Mouse (Mus musculus) heart, embryonic 12.5 days (tissue): ENCODE data around the gene Bcl9. TPM values are rescaled to one million over a fixed set of nuclear protein-coding genes. Genes with fewer than 3 reads are reported as not detected.
A peak's percentile ranks its signal among the peaks of the same experiment; 100 is the strongest.

Experiments
- ATAC-seq: fragments of 200-750 bp; cut with Nextera tagmentation; 2 replicates; pipeline ENCODE4 v1.8.0; 2017; ENCODE audit warnings: moderate TSS enrichment, moderate library complexity; ENCODE audit not compliant: insufficient number of reproducible peaks, low FRiP score
- H3K27ac ChIP-seq: fragments of 300-500 bp; sonication (generic); 2 replicates; pipeline ENCODE4 v1.5.1; 2016; ENCODE audit warnings: mild to moderate bottlenecking, moderate library complexity; ENCODE audit not compliant: poor library complexity, severe bottlenecking
- H3K27me3 ChIP-seq: fragments of 300-500 bp; sonication (generic); replicated peaks from 2 replicates; pipeline ENCODE4 v1.6.1; 2016; ENCODE audit warnings: mild to moderate bottlenecking, moderate library complexity
- H3K36me3 ChIP-seq: fragments of 300-500 bp; sonication (generic); 2 replicates; pipeline ENCODE4 v1.6.1; 2016; ENCODE audit warnings: mild to moderate bottlenecking, moderate library complexity
- H3K4me1 ChIP-seq: fragments of 300-500 bp; sonication (generic); replicated peaks from 2 replicates; pipeline ENCODE4 v1.6.1; 2016; ENCODE audit warnings: mild to moderate bottlenecking
- H3K4me2 ChIP-seq: fragments of 300-500 bp; sonication (generic); 2 replicates; pipeline ENCODE4 v1.6.1; 2016; ENCODE audit warnings: mild to moderate bottlenecking, moderate library complexity
- H3K4me3 ChIP-seq: fragments of 300-500 bp; sonication (generic); 2 replicates; pipeline ENCODE4 v1.5.1; 2016; ENCODE audit warnings: mild to moderate bottlenecking
- H3K9ac ChIP-seq: fragments of 300-500 bp; sonication (generic); 2 replicates; pipeline ENCODE4 v1.6.1; 2016; ENCODE audit warnings: mild to moderate bottlenecking, moderate library complexity
- H3K9me3 ChIP-seq: fragments of 300-500 bp; sonication (generic); replicated peaks from 2 replicates; pipeline ENCODE4 v1.6.1; 2016; ENCODE audit warnings: mild to moderate bottlenecking, moderate library complexity
- WGBS: fragments of 180-500 bp; shearing (Covaris S2); methylation state at CpG from one replicate; pipeline ENCODE4 v1.1.7; 2016; 5-methylcytosine and 5-hydroxymethylcytosine counted together
- polyA plus RNA-seq: library from polyadenylated mRNA; unstranded; fragments of >200 nt; fragmentation: Nextera tagmentation; extraction: Ambion mirVana; gene quantifications from 2 replicates; pipeline ENCODE4 v1.2.1, GENCODE M21; 2016

Bcl9 gene
- polyA plus RNA-seq, 1 experiment from 2014 or later: 38.6 TPM

- H3K9ac ChIP-seq: peak overlapping the region; percentile 48
- H3K4me2 ChIP-seq: peak overlapping the region; percentile 73
- H3K36me3 ChIP-seq: no peaks in the 10 kb centered on the region
- H3K4me3 ChIP-seq: peak overlapping the region; percentile 83
- ATAC-seq: peak; percentile 60; the same call in 1 of the 2 replicates
- peak overlapping the region; percentile 85 for H3K27ac ChIP-seq
- peaks cover 21% of the 10 kb centered on the region; the same call in 1 of the 2 replicates for H3K4me1 ChIP-seq
- under 1% methylated on average over 17 of the region's 17 CpGs for WGBS
- H3K27me3 ChIP-seq: no peaks in the 10 kb centered on the region
- no peaks in the 10 kb centered on the region for H3K9me3 ChIP-seq
These were observed 139.6 kb downstream of the Bcl9 start for GRCm38 (mm10) chr3:97157958-97158599.

- Histone ChIP-seq H3K9me3 (no peaks in the 10 kb centered on the region), H3K36me3 (no peaks in the 10 kb centered on the region), H3K4me3 (no peak overlapping the region), H3K4me1 (peaks cover 20% of the 10 kb centered on the region; the same call in 1 of the 2 replicates), H3K27me3 (no peaks in the 10 kb centered on the region), H3K27ac (no peak overlapping the region), H3K9ac (no peak overlapping the region), H3K4me2 (no peak overlapping the region)
- ATAC-seq: no peak
- 77% methylated on average over 1 of the region's 1 CpGs for WGBS
These were observed 140.4 kb downstream of the Bcl9 start for GRCm38 (mm10) chr3:97157308-97157707.

DNA sequence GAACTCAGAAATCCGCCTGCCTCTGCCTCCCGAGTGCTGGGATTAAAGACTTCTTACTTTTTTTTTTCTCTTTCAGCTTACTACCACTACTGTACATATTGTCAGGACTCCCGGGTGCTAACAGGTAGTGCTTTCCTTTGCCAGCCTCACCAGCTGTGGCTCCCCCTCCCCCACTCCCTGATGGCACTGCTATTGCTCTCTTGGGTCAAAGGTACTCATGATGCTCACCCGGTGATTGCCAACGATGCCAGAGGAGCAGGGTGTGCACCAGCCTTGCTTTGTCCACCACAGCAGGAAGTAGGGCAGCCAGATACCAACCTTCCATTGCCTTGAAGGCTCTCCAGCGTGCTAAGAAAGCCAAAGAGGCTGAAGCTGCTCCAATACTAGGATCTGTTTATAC, 141.3 kb downstream of the Bcl9 start:
- H3K4me3 ChIP-seq: no peak overlapping the region
- H3K27ac ChIP-seq: no peak overlapping the region
- no peaks in the 10 kb centered on the region for H3K9me3 ChIP-seq
- no peaks in the 10 kb centered on the region for H3K27me3 ChIP-seq
- no peak overlapping the region for H3K4me2 ChIP-seq
- 91% methylated on average over 6 of the region's 6 CpGs for WGBS
- no peak overlapping the region for H3K9ac ChIP-seq
- H3K4me1 ChIP-seq: peaks cover 13% of the 10 kb centered on the region; the same call in 1 of the 2 replicates
- no peaks in the 10 kb centered on the region for H3K36me3 ChIP-seq
- ATAC-seq: no peak

Other genes with a start within 250 kb of the Bcl9 start
- 60.5 and 61.7 TPM in 2 replicates for gene Acp6, start 139.1 kb downstream of the Bcl9 start, polyA plus RNA-seq
- not detected in 2 replicates for gene Olfr1402, start 124.1 kb upstream of the Bcl9 start, polyA plus RNA-seq